Mouse (Mus musculus): ENCODE data around the gene Cdkal1.
A peak's percentile ranks its signal among the peaks of the same experiment; 100 is the strongest.

The Cdkal1 gene

DNA sequence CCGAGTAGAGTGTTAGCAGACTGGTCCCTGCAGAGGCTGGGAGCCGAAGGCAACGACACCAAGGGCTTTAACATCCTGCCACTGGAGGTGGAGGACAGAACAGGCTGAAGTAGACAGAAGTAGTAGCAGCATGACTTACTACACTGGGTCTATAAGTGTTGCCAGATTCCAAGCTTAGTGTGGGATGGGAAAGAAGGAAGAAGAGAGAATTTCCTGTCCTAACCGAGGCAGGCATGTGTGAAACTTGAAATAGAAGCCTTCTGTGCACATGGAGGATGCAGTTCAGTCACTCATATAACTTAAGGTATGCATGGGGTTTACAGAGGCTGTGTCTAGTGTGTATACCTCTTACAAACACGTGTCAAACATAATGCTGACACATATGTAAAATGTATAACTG, 465.4 kb downstream of the Cdkal1 start:
- DNase-seq = no peak

GRCm38 (mm10) chr13:29388918-29389317, 466.6 kb downstream of the Cdkal1 start:
- DNase-seq = no peak

- no peak for DNase-seq
Observed at GRCm38 (mm10) chr13:29377572-29377971, 477.9 kb downstream of the Cdkal1 start.

GRCm38 (mm10) chr13:29371916-29372315, 483.6 kb downstream of the Cdkal1 start:
- DNase-seq = peak; percentile 60

GRCm38 (mm10) chr13:29371466-29371771, 484.1 kb downstream of the Cdkal1 start:
- DNase-seq = no peak

DNA sequence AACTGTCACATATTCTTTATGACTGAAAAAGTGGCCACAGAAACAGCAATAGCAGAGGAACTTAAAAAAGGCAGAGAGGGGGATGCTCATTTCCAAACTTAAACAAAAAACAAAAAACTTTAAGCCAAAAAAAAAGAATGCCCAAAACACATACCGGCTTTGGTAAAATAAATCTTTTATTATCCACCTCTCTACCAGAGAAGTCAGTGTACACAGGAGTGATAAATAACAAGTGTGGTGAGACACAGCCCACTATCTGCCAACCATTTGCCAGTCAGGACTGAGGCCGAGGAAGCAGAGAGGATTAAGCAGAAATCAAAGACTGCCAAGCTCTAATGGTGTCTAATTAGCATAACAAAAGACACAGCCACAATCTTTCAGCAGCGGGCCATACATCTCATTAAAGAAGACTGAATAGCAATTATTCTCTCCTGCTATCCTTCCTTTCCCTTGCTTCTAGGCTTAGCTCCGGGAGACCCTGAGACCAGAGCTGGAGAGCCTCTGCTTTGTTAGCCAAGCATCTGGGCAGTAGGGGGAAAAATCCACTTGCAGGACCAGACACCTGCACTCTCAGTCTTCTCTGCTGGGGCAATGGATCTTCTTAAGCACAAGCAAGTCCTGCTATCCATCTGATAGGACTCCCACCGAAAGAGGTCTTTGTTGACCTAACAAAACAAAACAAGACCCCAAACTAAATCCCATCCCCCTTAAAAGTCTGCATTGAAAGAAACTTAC, 484.6 kb downstream of the Cdkal1 start:
- no peak for DNase-seq

- no peak for DNase-seq
Observed at GRCm38 (mm10) chr13:29368806-29369205, 486.7 kb downstream of the Cdkal1 start.

- no peak for DNase-seq
Observed at GRCm38 (mm10) chr13:29364901-29365625, 490.4 kb downstream of the Cdkal1 start.

DNA sequence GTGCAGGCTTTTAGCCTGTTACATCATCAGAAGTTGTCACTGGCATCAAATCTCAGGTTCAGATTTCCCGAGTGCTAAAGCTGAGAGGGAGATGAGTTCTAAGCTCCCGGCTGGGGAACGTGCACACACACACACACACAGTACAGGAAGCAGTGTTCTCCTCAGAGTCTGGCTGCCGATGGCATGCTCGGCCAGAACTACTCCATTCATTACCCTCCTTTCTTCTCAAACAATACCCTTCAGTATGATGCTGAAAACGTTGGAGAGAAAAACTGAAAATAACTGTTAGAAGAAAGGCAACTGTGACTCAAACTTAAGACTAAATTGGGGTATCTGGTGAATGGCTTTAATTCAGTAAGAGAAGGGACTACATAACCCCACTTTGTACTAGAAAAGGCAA, 491.5 kb downstream of the Cdkal1 start:
- DNase-seq = no peak

- DNase-seq = no peak
Observed at GRCm38 (mm10) chr13:29361842-29362241, 493.6 kb downstream of the Cdkal1 start.

- DNase-seq = no peak
Observed at GRCm38 (mm10) chr13:29360899-29361298, 494.6 kb downstream of the Cdkal1 start.

- DNase-seq = no peak
Observed at GRCm38 (mm10) chr13:29359341-29359740, 496.1 kb downstream of the Cdkal1 start.

DNA sequence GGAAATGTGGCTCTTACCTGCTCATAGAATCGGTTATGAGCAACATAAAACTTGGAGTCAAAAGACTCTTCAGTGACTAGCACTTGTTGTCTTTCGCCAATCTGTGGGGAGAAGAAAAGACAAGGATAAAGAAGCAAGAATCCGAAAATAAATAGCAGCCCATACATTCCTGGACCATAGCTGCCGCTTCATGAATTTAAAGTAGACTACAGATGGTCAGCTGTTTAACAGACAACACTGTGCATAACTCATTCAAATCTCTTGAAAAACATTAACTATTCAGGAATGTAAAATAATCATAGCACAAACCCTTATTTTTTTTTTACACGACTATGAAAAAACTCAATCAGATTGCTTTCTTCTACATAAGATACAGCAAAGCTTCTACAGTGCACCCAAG, 498.0 kb downstream of the Cdkal1 start:
- DNase-seq = no peak

DNA sequence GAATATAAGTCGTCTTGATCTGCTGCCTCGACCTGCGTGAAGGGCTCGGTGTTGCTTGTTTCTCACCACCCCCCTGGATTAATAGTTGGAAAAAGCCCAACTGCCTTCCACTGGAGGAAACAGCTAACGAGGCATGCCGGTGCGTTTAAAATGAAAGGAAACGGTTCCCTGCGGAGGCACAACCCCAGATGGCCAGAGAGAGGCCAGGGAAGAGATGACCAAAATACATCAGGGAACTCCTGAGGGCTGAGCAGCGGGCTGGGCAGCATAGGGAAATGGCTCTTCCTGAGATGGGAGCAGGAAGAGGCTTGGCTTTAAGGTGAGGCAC, 499.4 kb downstream of the Cdkal1 start:
- peak; percentile 37 for DNase-seq

DNA sequence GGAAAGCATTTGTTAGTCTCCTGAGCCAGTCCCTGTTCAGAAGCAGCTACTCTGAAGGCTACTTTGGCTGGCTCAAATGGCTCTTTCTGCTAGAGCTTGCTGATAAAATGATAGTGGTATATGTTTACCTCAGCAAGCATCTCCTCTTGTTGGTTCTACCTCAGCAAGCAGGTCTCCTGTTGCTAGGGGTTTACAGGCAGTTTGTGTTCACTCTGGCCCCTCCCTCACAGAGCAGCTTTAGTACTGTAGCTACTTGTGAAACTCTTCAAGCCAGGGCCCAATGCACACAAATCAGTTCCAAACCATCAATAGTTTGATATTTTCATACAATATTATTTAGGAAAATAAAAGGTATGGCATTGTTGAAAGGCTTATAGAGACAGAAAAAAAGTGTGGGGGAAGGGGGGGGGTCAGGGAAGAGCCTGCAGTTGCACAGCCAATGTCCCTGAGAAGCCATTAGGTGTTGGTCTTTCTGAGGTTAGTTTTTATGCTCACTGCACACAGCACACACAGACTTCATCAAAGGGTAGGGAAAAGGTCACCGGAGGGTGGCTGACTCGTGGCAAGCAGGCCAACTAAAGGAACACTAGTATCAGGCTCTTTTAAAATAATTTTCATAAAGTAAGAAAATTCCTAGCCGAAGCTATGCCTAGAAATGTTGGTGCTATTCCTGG, 499.9 kb downstream of the Cdkal1 start:
- no peak for DNase-seq

DNA sequence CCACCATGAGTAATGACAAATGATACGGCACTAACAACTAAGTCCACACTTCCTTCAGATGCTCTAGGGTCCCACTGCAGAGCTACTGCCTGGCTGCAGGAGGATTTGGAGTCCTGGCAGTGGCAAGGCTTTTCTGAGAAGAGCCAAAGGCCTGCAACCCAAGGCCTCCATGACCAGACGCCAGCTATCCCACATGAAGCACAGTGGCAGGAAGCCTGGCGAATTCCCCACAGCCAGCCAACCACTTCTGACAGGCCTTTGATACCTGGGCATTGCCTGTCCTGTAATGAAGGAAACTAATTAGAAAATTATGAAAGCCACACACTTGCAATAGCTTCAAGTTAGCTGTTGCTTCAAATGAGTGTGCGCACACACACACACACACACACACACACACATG, 500.5 kb downstream of the Cdkal1 start:
- DNase-seq = no peak

DNA sequence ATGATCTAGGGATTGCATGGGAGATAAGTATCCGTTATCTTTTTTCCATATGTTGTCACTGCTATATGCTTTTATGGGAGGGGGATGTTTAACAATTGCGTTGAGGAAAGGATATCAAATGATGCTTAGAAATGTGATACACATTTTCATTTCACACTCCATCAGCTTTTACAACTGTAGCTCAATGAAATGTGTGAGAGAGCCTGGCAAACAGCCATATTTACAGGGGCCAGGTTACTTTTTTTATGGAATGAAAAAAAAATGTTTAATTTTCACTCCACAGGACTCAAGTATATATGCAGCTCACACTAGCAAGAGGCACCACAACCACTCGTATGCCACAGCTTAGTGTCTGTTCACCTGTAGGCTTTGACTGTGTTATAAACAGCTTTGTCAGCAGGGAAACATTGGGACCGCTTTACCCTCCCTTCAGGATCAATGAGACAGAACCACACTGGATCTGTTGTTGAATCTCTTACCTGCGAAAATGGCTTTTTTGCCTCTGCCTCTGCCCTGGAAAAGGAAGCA, 501.5 kb downstream of the Cdkal1 start:
- DNase-seq = no peak

GRCm38 (mm10) chr13:29351023-29351684, 504.3 kb downstream of the Cdkal1 start:
- no peak for DNase-seq

- no peak for DNase-seq
Observed at GRCm38 (mm10) chr13:29350004-29350403, 505.5 kb downstream of the Cdkal1 start.

GRCm38 (mm10) chr13:29349386-29349961, 506.0 kb downstream of the Cdkal1 start:
- no peak for DNase-seq

- no peak for DNase-seq
Observed at GRCm38 (mm10) chr13:29348331-29348730, 507.1 kb downstream of the Cdkal1 start.

GRCm38 (mm10) chr13:29332640-29333412, 522.6 kb downstream of the Cdkal1 start:
- peak; percentile 45 for DNase-seq

All from cerebellum, adult 11-12 months (tissue).